Mouse (Mus musculus): ENCODE measurements around the gene Cacng2. TPM values are rescaled to one million over a fixed set of nuclear protein-coding genes. Genes with fewer than 3 reads are reported as not detected.

Cacng2 gene
- total RNA-seq, 2 experiments from 2014 or later: not detected

DNA sequence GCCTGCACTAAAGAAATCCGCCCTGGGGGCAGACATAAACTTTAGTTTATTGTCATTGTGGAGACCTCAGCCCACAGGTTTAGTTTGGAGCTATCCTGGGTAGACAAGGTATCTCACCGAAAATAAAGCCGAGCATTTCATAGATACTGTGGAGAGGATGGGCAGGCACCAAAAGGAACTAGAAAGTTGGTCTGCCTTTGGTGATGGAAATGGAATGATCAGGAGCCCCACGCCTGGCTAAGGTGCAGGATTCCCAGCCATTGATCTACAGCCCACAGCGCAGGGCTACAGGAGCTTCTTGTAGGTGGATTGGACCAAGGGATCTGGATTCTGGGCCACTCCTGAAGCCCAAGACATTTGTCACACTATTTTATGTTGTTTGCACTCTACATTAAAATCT, 162.2 kb downstream of the Cacng2 start:
- ATAC-seq (replicated peaks; ENCODE audit: low FRiP score, poor library complexity, severe bottlenecking): no peak

GRCm38 (mm10) chr15:77956404-77956901, 163.4 kb downstream of the Cacng2 start, which contains the start of gene Foxred2:
Gene Foxred2 (minus strand): TSS chr15:77956722.
- peak; percentile 73 for ATAC-seq (replicated peaks; ENCODE audit: low FRiP score, poor library complexity, severe bottlenecking)

DNA sequence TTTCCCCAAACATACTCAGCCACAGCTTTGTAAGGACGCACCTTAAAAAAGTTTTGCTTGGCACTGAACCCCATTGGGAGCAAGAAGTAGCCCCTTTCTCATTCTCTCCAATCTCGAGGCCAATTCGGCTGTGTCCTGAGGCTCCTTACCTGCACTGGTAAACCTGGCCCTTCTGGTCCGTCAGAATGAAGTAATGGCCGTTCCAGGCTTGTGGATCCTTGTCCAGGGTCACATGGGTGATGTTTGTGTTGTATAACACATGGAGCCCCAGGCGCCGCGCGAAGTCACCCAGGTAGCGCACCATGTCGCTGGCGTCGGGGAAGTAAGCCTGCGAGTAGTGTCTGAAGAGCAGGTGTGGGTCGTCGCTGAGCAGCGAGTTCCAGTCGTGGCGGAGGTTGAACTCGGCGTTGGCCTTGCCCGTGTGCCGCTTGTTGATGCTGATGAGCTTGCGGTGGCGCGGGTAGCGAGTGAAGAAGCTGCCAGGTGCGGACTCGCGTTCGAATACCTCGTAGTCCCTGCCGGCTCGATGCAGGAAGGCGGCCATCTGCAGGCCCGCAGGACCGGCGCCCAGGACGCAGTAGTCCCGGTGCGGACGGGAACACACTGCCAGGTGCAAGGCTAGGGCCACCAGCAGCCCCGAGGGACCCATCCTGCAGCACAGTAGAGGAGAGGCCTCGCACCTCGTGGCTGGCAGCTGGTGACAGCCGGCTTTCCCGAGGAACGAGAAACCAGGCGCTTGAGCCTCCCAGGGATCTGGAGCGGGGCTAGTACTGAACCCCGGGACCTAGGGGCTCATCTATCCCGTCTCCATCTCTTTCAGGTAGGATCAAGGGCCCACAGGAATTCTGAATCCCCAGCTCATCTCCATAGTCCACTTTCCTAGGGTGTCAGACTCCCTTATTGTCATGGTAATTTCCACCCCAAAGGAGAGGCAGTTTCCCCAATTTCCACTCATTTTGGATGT, 164.1 kb downstream of the Cacng2 start:
- no peak for ATAC-seq (replicated peaks; ENCODE audit: low FRiP score, poor library complexity, severe bottlenecking)

GRCm38 (mm10) chr15:77954362-77954761, 165.5 kb downstream of the Cacng2 start:
- no peak for ATAC-seq (replicated peaks; ENCODE audit: low FRiP score, poor library complexity, severe bottlenecking)

GRCm38 (mm10) chr15:77952921-77953320, 166.9 kb downstream of the Cacng2 start:
- no peak for ATAC-seq (replicated peaks; ENCODE audit: low FRiP score, poor library complexity, severe bottlenecking)

- ATAC-seq (replicated peaks; ENCODE audit: low FRiP score, poor library complexity, severe bottlenecking): no peak
Observed at GRCm38 (mm10) chr15:77949061-77949460, 170.8 kb downstream of the Cacng2 start.

- no peak for ATAC-seq (replicated peaks; ENCODE audit: low FRiP score, poor library complexity, severe bottlenecking)
Observed at GRCm38 (mm10) chr15:77945711-77946110, 174.1 kb downstream of the Cacng2 start.

Other genes with a start within 250 kb of the Cacng2 start
- gene Txn2, start 191.0 kb downstream of the Cacng2 start, total RNA-seq (2015; ENCODE audit: low replicate concordance): 151 and 152 TPM in 2 replicates
- gene Txn2, start 191.0 kb downstream of the Cacng2 start, total RNA-seq (2017; ENCODE audit: low replicate concordance): 30.3 and 35.2 TPM in 2 replicates
- gene Foxred2, start 163.3 kb downstream of the Cacng2 start, total RNA-seq (2015; ENCODE audit: low replicate concordance): 3.4 and 4.3 TPM in 2 replicates
- gene Foxred2, start 163.3 kb downstream of the Cacng2 start, total RNA-seq (2017; ENCODE audit: low replicate concordance): 1.2 and 1.4 TPM in 2 replicates
- gene Eif3d, start 149.2 kb downstream of the Cacng2 start, total RNA-seq (2015; ENCODE audit: low replicate concordance): 85.1 and 85.8 TPM in 2 replicates
- 66.9 and 68.2 TPM in 2 replicates for gene Eif3d, start 149.2 kb downstream of the Cacng2 start, total RNA-seq (2017; ENCODE audit: low replicate concordance)
- 19.7 and 41.4 TPM in 2 replicates for gene Ift27, start 54.1 kb upstream of the Cacng2 start, total RNA-seq (2015; ENCODE audit: low replicate concordance)
- gene Ift27, start 54.1 kb upstream of the Cacng2 start, total RNA-seq (2017; ENCODE audit: low replicate concordance): 2.5 and 6.4 TPM in 2 replicates
- gene Pvalb, start 86.4 kb upstream of the Cacng2 start, total RNA-seq (2015; ENCODE audit: low replicate concordance): not detected in 2 replicates
- gene Pvalb, start 86.4 kb upstream of the Cacng2 start, total RNA-seq (2017; ENCODE audit: low replicate concordance): not detected in 2 replicates
- gene Ncf4, start 124.8 kb upstream of the Cacng2 start, total RNA-seq (2015; ENCODE audit: low replicate concordance): 37.7 and 61.6 TPM in 2 replicates
- gene Ncf4, start 124.8 kb upstream of the Cacng2 start, total RNA-seq (2017; ENCODE audit: low replicate concordance): 27.7 and 54.2 TPM in 2 replicates
- gene Csf2rb2, start 185.7 kb upstream of the Cacng2 start, total RNA-seq (2015; ENCODE audit: low replicate concordance): 1.1 and 5.0 TPM in 2 replicates
- gene Csf2rb2, start 185.7 kb upstream of the Cacng2 start, total RNA-seq (2017; ENCODE audit: low replicate concordance): 0.13 TPM in 1 of 2 replicates, not detected in the other
- 12.6 and 18.0 TPM in 2 replicates for gene Csf2rb, start 205.7 kb upstream of the Cacng2 start, total RNA-seq (2015; ENCODE audit: low replicate concordance)
- gene Csf2rb, start 205.7 kb upstream of the Cacng2 start, total RNA-seq (2017; ENCODE audit: low replicate concordance): 4.9 and 6.8 TPM in 2 replicates